Mouse (Mus musculus) adrenal gland, adult 2 months (tissue): ENCODE data around the gene Atp9a. TPM values are rescaled to one million over a fixed set of nuclear protein-coding genes. Genes with fewer than 3 reads are reported as not detected.

Experiments used
- DNase-seq: peaks from one replicate; pipeline ENCODE4 v3.0.0; 2021
- polyA plus RNA-seq: library from polyadenylated mRNA; depleted of rRNA; stranded (reverse); fragments of >200 nt; gene quantifications from 2 replicates; pipeline ENCODE4 v1.2.3, GENCODE M21; 2012
- total RNA-seq, 2 experiments: library from RNA; stranded (reverse); gene quantifications; 2 replicates each; pipeline ENCODE4 v1.2.3; 2021

Atp9a gene
- total and polyA plus RNA-seq, 3 experiments = 57.0 to 104 (median 58.9) TPM

DNA sequence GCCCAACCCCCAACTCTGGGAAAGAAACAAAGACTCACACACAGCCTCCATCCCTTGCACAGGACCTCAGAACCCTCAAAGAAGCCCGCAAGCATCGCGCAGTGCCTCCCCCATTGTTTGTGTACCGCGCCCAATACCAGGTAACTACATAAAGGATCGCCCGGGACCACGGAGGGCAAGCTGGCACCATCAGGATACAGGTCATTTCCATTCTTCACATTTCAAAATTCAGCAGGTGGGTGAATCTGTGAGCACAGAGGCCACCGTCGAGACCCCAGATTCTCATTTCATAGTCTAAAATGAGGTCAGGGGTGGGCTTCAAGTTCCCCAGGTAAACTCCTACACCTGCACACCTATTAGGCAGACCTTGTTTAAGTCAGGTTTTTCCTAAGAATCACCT, 1.7 kb downstream of the Atp9a start:
- no peak for DNase-seq

DNA sequence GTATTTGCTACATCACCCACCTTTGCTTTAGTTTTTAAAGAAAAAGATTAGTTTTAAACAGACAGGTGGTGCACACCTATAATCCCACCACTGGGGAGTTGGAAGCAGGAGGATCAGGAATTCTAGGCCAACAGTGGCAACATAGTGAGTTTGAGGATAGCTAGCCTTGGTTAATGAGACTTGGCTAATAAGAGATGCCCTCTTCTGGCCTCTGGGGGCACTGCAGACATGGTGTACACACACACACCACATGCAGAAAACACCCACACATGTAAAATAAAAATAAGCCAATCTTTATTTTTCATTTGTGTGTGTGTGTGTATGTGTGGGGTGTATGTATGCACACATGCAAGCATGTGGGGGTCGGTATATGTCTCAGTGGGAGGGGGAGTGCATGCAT, 3.4 kb downstream of the Atp9a start:
- DNase-seq = no peak

DNA sequence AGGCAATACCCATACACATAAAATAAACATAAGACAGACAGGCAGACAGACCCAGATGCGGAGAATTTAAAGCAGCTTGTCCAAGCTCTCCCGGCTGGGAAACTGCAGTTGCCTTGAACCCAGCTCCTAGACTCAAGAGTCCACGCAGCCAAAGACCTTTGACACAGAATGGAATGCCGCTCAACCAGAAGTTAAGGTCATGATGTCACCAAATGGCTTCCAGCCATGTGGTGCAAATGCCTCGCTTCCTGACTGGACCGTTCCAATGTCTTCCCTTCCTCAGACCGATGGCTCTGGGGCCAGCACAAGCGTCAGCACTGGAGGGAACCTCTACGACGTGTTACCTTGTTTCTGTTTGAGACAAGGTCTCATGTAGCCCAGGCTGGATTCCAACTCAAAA, 4.3 kb downstream of the Atp9a start:
- peak; percentile 61 for DNase-seq

DNA sequence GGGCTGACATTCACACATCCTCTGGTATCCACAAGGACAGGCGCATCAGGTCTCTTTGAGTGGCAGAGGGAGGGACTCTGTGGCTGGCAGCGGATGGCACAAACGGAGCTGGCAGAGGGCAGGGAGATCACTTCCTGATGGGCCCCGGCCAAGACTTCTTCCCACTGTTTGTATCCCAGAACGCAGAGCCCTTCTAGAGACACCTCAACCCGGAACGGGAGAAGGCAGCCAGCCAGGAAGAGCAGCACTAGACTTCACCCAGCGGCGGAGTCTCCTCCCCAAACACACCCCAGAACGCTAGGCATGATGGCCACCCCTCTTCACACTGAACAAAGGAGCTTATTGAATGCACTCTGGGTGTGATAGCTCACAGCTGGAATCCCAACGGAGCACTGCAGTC, 8.2 kb downstream of the Atp9a start:
- peak; percentile 73 for DNase-seq

DNA sequence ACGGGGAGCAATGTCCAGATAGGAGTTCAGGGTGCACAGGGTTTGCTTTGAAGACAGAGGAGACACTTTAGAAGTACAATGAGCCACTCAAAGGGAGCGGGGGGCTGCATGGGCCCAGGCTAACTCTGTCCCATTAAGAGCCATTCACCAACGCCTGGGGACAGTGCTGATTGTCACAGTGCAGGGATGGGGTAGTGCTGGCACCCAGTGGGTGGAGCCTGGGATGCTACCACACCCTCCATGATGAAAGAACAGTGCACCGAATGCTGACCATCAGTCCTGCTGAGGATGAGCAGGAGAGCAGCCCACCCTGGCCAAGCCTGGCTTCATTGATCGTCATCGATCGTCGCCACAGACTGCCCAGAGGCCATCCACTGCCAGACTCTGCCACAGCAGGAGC, 11.0 kb downstream of the Atp9a start:
- DNase-seq = no peak

GRCm38 (mm10) chr2:168729736-168730135, 12.5 kb downstream of the Atp9a start:
- no peak for DNase-seq

DNA sequence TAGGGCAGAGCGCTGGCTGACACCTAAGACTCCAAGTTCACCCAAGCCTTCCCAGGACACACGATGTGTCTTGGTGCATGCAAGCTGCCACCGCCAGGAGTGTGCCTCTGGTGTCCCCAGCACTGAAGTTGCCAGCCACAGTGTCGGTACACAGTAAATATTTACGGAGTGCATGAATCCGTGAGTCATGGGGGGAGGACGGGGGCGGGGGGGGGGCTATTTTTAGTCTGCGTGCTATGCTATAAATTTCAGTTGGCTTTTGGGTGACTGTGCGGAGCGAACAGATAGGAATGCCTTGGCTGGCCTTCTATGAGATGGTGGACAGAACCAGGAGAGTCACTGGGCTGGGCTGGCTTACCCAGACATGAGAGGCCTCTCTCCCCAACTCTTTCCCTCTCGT, 14.2 kb downstream of the Atp9a start:
- DNase-seq = peak; percentile 68

DNA sequence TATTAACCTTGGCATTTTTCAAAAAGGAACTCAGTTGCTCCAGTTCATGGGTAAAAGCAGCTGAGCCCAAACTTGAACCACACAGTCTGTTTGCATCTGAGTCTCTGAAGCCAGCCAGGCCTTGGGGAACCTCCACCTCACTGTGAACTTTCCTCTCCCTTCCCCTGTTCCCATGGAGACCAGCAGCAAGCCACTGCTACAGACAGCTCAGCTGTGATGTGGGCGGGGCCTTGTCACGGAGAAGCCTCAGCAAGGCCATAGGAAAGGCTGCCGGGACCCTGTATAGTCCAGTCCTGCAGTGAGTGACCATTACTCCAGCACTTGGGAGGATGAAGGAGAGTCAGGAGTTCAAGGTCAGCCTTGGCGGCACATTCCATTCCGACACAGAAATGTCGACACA, 16.2 kb downstream of the Atp9a start:
- peak; percentile 90 for DNase-seq

DNA sequence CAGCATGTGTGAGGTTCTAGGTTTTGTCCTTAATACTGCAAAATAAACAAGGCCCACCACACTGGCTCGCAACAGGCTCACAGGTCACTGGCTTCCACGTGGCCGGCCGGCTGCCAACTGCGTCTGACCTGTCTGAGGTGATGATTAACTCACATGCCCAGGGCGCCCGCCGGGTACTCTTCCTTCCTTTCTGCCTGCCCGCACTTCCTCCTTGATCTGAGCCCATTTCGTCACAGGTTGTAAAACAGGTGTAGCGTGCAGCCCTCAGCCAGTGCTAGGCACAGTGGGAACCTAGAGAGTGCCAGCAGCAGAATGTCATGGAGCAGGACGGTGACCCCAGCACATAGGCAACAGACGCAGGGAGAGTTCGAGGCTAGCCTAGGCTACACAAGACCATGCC, 20.9 kb downstream of the Atp9a start:
- DNase-seq = no peak

DNA sequence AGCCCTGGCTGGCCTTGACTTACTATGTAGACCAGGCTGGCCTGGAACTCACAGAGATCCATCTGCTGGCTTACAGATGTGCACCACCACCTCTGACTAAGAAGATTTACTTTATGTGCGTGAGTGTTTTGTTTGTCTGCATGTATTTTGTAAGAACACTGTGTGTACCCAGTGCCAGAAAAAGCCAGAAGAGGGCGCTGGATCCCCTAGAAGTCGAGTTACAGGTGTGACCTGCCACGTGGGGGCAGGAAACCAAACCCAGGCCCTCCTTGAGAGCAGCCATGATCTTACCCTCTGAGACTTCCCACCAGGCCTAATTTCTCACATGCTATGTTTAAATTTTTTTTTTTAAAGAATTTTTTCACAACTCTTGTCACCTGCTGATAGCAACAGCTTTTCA, 22.5 kb downstream of the Atp9a start:
- DNase-seq = no peak

DNA sequence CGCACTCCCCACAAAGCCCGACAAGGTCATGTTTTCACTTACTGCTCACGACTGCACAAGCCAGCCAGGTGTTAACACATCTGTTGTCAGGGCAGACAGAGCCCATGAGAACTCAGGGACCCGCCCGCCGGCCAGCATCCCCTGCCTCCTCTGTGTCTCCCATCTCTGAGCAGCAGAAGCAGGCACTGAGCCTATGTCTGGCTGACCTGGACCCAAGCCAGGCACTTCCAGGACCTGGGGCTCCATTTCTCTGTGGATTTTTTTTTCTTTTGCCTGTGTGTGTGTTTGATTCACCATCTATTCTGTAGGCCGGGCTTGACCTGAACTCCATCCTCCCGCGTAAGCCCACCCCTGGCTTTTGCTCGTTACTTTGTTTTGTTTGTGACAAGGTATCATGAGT, 23.5 kb downstream of the Atp9a start:
- no peak for DNase-seq

GRCm38 (mm10) chr2:168718267-168718666, 23.9 kb downstream of the Atp9a start:
- no peak for DNase-seq

- peak; percentile 36 for DNase-seq
Measured at GRCm38 (mm10) chr2:168712199-168713176, 29.7 kb downstream of the Atp9a start.

DNA sequence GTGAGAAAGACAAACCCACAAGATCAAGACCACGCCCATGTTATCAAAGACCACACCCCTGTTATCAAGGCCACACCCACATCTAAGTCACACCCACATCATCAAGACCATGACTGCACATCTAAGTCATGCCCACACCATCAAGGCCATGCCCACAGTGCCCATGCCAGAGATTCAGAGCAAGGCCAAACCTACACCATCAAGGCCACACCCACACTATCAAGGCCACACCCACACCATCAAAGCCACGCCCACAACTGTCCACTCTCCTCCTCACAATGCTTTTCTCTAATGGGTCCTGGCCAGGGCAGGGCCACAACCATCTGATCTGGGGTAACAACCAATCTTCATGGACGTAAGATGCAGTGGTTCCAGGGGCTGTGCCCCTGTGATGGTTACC, 31.2 kb downstream of the Atp9a start:
- DNase-seq = peak; percentile 30

DNA sequence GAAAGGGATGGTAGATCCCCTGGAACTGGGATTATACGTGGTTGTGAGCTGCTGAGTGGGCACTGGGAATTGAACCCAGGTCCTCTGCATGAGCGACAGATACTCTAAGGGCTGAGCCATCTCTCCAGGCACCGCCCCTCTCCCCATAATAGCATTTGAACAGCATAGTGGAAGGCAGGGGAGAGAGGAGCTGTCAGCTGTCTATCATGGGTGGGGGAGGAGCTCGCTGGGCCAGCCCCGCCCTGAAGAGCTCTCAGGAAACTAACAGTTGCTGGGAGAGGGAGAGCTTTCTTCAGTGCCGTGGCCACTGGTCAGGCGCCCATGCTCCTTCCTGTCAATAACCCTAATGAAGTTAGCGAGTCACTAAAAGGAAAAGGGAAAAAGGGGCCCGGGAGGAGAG, 34.4 kb downstream of the Atp9a start:
- no peak for DNase-seq

DNA sequence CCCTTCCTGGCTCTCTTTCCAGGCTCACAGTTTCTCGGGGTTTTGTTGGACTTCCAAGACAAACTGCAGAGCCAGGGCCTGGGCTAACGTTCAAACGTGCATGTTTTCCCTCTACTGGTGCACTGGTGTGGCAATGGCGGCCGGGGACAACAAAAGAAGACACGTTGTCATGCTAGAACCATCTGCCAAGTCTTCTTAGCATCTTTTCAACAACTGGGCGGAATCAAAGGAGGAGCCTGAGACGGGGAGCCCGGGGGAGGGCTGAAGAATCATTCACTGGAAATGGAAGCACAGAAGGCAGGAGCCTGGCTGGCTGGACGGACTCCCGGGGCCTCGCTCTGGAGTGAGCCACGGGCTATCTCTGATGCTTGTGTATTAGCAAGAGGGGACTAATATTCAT, 39.9 kb downstream of the Atp9a start:
- DNase-seq = no peak

DNA sequence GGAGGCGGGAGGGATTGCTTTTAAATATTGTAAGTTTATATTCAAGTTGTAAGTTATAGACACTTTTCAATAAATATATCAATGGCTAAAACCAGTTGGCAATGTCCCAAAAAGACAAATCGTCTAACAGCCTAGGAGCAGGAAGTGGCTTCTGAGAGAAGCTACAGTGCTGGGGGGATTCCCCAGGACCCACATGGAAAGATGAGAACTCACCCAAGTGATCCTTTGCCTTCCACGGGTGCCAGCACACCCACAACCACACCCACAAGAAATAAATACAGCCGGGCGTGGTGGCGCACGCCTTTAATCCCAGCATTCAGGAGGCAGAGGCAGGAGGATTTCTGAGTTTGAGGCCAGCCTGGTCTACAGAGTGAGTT, 47.2 kb downstream of the Atp9a start:
- no peak for DNase-seq

DNA sequence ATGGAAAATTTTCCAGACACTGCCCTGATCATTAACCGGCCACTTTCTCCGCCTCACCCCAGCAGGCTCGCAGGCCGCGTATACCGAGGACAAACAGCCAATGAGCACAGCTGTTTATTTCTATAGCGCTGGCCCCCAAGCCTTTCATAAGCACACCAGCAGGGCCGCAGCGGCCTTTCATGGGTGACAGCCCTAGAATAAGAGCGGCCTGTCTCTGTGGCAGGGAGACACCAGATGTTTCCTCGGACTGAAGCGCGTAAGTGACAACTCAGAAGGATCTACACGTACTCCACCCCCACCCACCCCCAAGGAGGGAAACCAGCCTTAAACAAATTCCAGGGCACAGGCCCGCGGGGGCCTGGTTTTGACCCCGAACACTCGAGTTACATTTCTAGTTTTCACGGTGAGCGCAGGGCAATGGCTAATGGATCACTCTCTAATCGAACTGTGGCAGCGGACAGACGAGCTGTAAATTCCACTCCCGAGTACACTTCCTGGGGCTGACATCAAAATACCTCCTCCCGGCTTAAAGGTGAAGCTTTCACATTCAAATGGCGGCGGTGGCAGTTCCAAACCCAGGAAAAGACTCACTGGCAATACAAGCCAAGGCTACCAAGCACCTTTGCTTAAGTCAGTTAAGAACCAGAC, 47.7 kb downstream of the Atp9a start:
- no peak for DNase-seq

DNA sequence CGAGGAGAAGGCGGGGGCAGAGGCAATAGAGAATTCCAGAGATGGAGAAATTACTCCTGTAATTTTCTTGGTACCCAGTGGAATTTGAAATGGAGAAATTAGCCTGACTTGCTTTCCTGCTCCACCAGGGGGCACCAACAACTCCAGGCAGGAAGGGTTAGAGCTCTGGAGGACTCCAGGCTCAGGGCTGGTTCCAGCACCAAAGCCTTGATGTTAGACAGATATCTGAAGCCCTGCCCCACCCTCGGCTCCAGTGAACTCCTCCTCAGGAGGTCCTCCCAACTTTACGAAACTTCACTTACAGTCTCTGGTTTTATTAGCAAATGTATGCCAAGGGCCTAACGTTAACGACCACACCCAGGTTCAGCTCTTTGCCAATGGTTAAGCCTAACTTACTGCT, 50.4 kb downstream of the Atp9a start:
- DNase-seq = peak; percentile 71

GRCm38 (mm10) chr2:168687326-168687725, 54.9 kb downstream of the Atp9a start:
- DNase-seq = peak; percentile 54

GRCm38 (mm10) chr2:168685909-168686308, 56.3 kb downstream of the Atp9a start:
- DNase-seq = no peak

- no peak for DNase-seq
Measured at GRCm38 (mm10) chr2:168684695-168685094, 57.5 kb downstream of the Atp9a start.

GRCm38 (mm10) chr2:168683520-168684150, 58.6 kb downstream of the Atp9a start:
- no peak for DNase-seq
